Mouse (Mus musculus) ES-E14 (cell line): ENCODE measurements around the gene Aqp7.

Experiments
- HCFC1 ChIP-seq: IDR thresholded peaks from 2 replicates; pipeline ENCODE4 v1.6.1; 2012; ENCODE audit warnings: low read length, inconsistent platforms, borderline replicate concordance; ENCODE audit not compliant: insufficient read depth
- MAFK ChIP-seq: IDR thresholded peaks from 2 replicates; pipeline ENCODE4 v1.6.1; 2014; ENCODE audit warnings: mild to moderate bottlenecking, low read depth, low read length, inconsistent platforms; ENCODE audit not compliant: insufficient read depth
- ZNF384 ChIP-seq: IDR thresholded peaks from 2 replicates; pipeline ENCODE4 v1.6.1; 2012; ENCODE audit warnings: low read depth, low read length, inconsistent platforms

GRCm38 (mm10) chr4:41084819-41085218 is 36.9 kb upstream of the Aqp7 start:
- TF ChIP-seq ZNF384 (no peak), HCFC1 (no peak), MAFK (no peak)
